Mouse (Mus musculus) intestine, embryonic 16.5 days (tissue): ENCODE measurements at regions not wholly inside any gene's neighbourhood (a gene's known extent, or its start where the extent isn't known, plus 50 kb on each side); places are given as distances from the start of the nearest gene placed in this dataset.

Experiments
- ATAC-seq: fragments of 200-750 bp; cut with Nextera tagmentation; 2 replicates; pipeline ENCODE4 v1.8.0; 2017; ENCODE audit warnings: moderate TSS enrichment, moderate library complexity
- H3K27ac ChIP-seq: fragments of 300-500 bp; sonication (generic); 2 replicates; pipeline ENCODE4 v1.5.1; 2014; ENCODE audit warnings: mild to moderate bottlenecking, low read length
- H3K27me3 ChIP-seq: fragments of 300-500 bp; sonication (generic); replicated peaks from 2 replicates; pipeline ENCODE4 v1.6.1; 2014; ENCODE audit warnings: low read length, control low read depth, mixed read lengths; ENCODE audit not compliant: control insufficient read depth, insufficient read depth
- H3K36me3 ChIP-seq: fragments of 300-500 bp; sonication (generic); 2 replicates; pipeline ENCODE4 v1.6.1; 2014; ENCODE audit warnings: low read length, control low read depth; ENCODE audit not compliant: control insufficient read depth, insufficient read depth
- H3K4me1 ChIP-seq: fragments of 300-500 bp; sonication (generic); 2 replicates; pipeline ENCODE4 v1.6.1; 2014; ENCODE audit warnings: low read length, control low read depth, mixed read lengths; ENCODE audit not compliant: control insufficient read depth, insufficient read depth
- H3K4me2 ChIP-seq: fragments of 300-500 bp; sonication (generic); 2 replicates; pipeline ENCODE4 v1.6.1; 2014; ENCODE audit warnings: low read depth, low read length, control low read depth
- H3K4me3 ChIP-seq: fragments of 300-500 bp; sonication (generic); 2 replicates; pipeline ENCODE4 v1.5.1; 2014; ENCODE audit warnings: mild to moderate bottlenecking, low read length
- H3K9ac ChIP-seq: fragments of 300-500 bp; sonication (generic); 2 replicates; pipeline ENCODE4 v1.6.1; 2014; ENCODE audit warnings: low read depth, low read length
- H3K9me3 ChIP-seq: fragments of 300-500 bp; sonication (generic); 2 replicates; pipeline ENCODE4 v1.6.1; 2016; ENCODE audit warnings: low read length, control low read depth; ENCODE audit not compliant: control insufficient read depth
- WGBS: fragments of 180-500 bp; shearing (Covaris S2); extraction: QIAGEN DNeasy Blood & Tissue Kit; methylation state at CpG from one replicate; pipeline ENCODE4 v1.1.7; 2014; 5-methylcytosine and 5-hydroxymethylcytosine counted together

DNA sequence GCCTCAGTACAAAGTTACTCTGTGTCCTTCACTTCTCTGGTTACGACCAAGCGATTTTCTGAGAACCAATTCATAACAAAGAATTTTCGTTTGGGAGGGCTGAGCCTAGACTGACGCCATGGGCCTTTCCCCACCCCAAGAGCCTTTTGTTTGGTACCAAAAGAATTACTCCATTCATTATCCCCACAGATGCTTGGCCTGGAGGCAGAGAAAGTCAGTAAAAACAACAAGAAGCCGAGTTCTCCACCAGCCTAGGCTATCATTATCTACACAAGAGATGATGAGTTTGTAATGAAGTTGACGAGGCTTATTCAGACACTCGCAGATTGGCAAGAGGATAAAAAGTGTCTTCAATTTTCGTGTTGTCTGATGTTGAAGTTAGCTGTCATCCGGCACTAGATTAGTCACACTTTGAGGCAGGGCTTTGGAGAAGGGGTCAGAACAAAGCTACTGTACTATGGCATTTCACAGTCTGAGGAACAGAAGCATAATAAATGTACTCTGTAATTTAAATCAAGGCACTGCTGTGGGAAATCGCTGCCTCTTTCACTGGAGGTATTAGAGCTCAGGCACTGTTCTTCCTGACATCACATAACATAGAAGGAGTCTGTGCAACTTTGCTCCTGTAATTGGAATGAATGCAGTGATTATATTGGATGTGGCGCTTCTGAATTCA is 296.9 kb upstream of the Fign start:
- H3K9ac ChIP-seq, result no peak overlapping the region
- H3K4me1 ChIP-seq, result no peaks in the 10 kb centered on the region
- H3K4me2 ChIP-seq, result no peak overlapping the region
- WGBS, result 58% methylated on average over 11 of the region's 11 CpGs
- 0 out of 2 replicates have a peak, but pooled peaks have one; percentile 28 for ATAC-seq
- no peak overlapping the region for H3K4me3 ChIP-seq
- no peaks in the 10 kb centered on the region for H3K36me3 ChIP-seq
- no peaks in the 10 kb centered on the region for H3K27me3 ChIP-seq
- H3K27ac ChIP-seq, result no peak overlapping the region
- H3K9me3 ChIP-seq, result no peaks in the 10 kb centered on the region

DNA sequence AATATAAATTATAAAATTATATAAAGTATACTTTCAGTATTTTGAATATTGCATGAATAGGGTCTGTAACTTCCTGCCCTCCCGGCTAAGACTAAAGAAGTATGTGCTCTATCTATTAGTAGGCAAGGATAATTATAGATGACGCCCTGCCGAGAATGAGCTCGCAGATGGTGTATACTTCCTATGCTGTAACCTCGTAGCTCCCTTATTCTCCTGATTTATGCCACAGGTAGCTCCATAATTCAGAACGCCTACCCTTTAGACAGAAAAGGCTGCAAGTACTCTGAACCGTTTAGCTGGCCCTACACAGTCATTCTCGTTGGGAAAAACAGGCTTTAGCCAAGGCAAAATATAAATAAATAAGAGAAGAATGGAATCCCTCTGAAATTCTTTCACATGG is 296.4 kb upstream of the Fign start:
- Histone ChIP-seq H3K9ac (no peak overlapping the region), H3K36me3 (no peaks in the 10 kb centered on the region)
- WGBS, result 49% methylated on average over 8 of the region's 8 CpGs

DNA sequence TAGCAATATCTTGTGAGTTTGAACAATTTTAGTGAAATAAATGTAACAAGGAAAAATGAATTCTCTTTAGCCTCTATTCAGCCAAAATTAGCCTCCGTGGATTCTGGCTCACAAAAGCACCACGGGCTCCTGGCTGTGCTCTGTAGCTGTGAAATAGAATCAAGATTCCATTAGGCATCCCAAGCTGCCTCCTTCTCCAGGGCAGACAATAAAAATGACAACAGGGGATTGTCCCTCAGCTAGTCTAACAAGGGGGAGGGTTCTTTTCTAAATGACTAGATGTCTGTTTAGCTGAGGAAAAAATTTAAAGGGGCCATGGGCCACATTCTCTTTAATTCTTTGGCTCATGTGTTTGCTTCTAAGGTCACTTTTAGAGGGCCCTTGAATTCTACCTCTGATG is 272.0 kb upstream of the Fign start:
- ATAC-seq, result no peak
- Histone ChIP-seq H3K4me1 (no peaks in the 10 kb centered on the region), H3K4me2 (no peak overlapping the region), H3K27ac (no peak overlapping the region), H3K9ac (no peak overlapping the region), H3K9me3 (no peaks in the 10 kb centered on the region), H3K27me3 (no peaks in the 10 kb centered on the region), H3K36me3 (no peaks in the 10 kb centered on the region), H3K4me3 (no peak overlapping the region)
- 51% methylated on average over 2 of the region's 2 CpGs for WGBS

More for the DNA sequence above, 296.4 kb upstream of the Fign start:
- H3K4me1 ChIP-seq, result no peaks in the 10 kb centered on the region
- H3K4me2 ChIP-seq, result no peak overlapping the region
- no peaks in the 10 kb centered on the region for H3K27me3 ChIP-seq
- no peaks in the 10 kb centered on the region for H3K9me3 ChIP-seq
- no peak overlapping the region for H3K27ac ChIP-seq
- H3K4me3 ChIP-seq, result no peak overlapping the region
- no peak for ATAC-seq

DNA sequence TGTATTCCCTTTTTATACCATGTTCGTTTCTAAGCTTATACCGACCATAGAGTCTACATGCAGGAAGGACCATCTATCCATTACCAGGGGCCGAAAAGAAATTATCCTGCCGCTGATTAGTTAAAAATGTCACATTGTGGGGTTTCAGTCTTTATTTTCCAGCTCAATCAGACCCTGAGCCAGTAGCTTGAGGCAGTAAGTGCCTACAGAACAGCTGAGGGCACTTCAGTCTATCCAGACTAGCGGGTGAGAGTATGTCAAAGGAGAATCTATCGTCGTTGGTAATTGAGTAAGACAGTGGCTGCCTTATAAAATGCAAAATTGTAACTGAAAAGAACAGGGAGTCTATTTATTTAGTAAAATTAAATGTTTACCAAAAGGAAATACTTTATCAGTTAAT is 269.4 kb upstream of the Fign start:
- Histone ChIP-seq H3K4me1 (no peaks in the 10 kb centered on the region), H3K4me3 (no peak overlapping the region), H3K36me3 (no peaks in the 10 kb centered on the region), H3K9ac (no peak overlapping the region), H3K27me3 (no peaks in the 10 kb centered on the region), H3K4me2 (no peak overlapping the region), H3K9me3 (no peaks in the 10 kb centered on the region), H3K27ac (no peak overlapping the region)
- no peak for ATAC-seq
- WGBS, result 89% methylated on average over 7 of the region's 7 CpGs

DNA sequence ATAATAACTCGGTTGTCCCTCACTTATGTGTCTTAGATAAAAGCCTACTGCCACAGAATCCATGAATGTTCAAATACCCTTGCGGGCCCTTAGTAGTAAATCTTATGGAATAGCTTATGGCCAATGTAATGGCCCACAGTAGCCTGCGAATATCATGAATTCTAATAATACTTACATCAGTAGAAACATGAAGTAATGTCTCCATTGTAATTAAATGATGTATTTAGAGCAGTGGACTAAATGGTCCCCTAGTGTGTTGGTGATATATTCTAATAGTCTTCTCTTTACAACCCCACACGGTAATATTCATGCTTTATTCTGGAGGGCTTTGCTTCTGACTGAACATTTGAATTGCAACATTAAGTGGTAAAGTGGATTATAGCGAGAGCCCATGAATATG is 268.7 kb upstream of the Fign start:
- no peak overlapping the region for H3K4me3 ChIP-seq
- H3K4me1 ChIP-seq, result no peaks in the 10 kb centered on the region
- H3K27me3 ChIP-seq, result no peaks in the 10 kb centered on the region
- ATAC-seq, result no peak
- no peak overlapping the region for H3K9ac ChIP-seq
- H3K27ac ChIP-seq, result no peak overlapping the region
- H3K4me2 ChIP-seq, result no peak overlapping the region
- no peaks in the 10 kb centered on the region for H3K9me3 ChIP-seq
- H3K36me3 ChIP-seq, result no peaks in the 10 kb centered on the region
- 83% methylated on average over 5 of the region's 5 CpGs for WGBS

DNA sequence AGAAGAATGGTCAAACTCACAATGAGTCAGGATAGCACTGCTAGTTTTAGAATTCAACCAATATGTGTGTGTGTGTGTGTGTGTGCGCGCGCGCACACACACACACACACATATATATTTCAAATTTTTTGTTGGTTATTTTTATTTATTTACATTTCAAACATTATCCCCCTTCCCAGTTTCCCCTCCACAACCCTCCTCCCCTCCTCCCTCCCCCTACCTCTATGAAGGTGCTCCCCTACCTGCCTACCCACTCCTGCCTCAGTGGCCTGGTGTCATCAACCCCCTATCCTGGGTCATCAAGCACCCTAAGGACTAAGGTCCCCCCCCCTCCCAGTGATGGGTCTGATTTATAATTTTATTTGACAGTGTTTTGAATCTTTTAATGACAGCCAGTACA is 258.4 kb upstream of the Fign start:
- H3K27me3 ChIP-seq, result no peaks in the 10 kb centered on the region
- H3K36me3 ChIP-seq, result no peaks in the 10 kb centered on the region
- H3K4me2 ChIP-seq, result no peak overlapping the region
- no peak overlapping the region for H3K9ac ChIP-seq
- no peak overlapping the region for H3K4me3 ChIP-seq
- H3K27ac ChIP-seq, result no peak overlapping the region
- no peaks in the 10 kb centered on the region for H3K9me3 ChIP-seq
- no peaks in the 10 kb centered on the region for H3K4me1 ChIP-seq
- no peak for ATAC-seq
- 96% methylated on average over 4 of the region's 4 CpGs for WGBS

DNA sequence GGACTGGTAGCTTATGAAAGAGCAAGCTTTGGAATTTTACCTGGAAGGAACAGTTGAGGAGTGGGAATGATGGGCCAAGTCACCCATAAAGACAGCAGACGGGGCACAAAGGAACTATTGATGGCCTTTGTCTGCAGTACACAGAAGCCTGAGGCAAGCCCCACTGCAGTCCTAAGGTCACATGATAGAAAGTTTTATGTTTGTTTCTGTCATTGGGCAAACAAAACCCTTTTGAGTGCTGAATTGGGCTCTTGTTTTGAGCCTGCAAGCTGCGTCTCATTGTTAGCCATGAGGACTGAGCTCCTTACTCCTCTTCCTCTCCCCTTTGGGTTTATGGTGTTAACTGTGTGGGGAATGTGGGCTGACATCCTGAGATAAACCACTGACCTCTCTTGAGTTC is 227.7 kb upstream of the Fign start:
- H3K4me1 ChIP-seq, result no peaks in the 10 kb centered on the region
- no peak for ATAC-seq
- H3K36me3 ChIP-seq, result no peaks in the 10 kb centered on the region
- WGBS, result 37% methylated on average over 2 of the region's 2 CpGs
- H3K27me3 ChIP-seq, result no peaks in the 10 kb centered on the region
- no peaks in the 10 kb centered on the region for H3K9me3 ChIP-seq
- no peak overlapping the region for H3K27ac ChIP-seq
- no peak overlapping the region for H3K9ac ChIP-seq
- H3K4me3 ChIP-seq, result no peak overlapping the region
- no peak overlapping the region for H3K4me2 ChIP-seq
